Mouse (Mus musculus) liver, embryonic 14.5 days (tissue): Measurements from ENCODE around the gene Dcaf7.

Experiments used
- CTCF ChIP-seq: IDR thresholded peaks from 2 replicates; pipeline ENCODE4 v1.5.1; 2016; ENCODE audit warnings: antibody characterized with exemption, low read depth, control low read depth
- EP300 ChIP-seq: IDR thresholded peaks from 2 replicates; pipeline ENCODE4 v1.6.1; 2016; ENCODE audit warnings: antibody characterized with exemption, low read depth

GRCm38 (mm10) chr11:106046584-106046983 lies 9.9 kb downstream of the Dcaf7 start:
- TF ChIP-seq CTCF (no peak), EP300 (no peak)
